Mouse (Mus musculus): ENCODE results near the gene Plppr3. TPM values are rescaled to one million over a fixed set of nuclear protein-coding genes. Genes with fewer than 3 reads are reported as not detected.

Plppr3 gene
- polyA plus RNA-seq, 1 experiment from 2014 or later: 417 TPM

DNA sequence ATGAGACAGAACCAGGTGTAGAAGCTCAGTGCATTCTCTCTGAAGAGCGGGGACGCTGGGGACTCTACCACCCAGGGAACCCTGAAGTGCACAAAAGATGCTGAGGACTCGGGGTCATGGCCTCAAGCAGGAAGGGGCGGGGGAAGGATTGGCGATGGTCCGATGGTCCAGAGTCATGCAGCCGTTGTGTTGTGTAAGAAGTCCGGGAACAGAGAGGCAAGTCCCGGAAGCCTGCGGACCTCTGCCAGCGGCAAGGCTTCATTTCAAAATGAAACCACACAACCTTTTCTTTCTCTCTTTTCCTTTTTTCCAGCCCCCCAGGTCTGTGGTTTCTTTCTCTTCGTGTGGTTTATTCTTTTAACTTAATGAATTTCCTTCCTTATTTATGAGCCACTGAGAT is 3.3 kb upstream of the Plppr3 start:
- Histone ChIP-seq H3K9me3 (no peaks in the 10 kb centered on the region), H3K27me3 (peaks cover 16% of the 10 kb centered on the region), H3K9ac (no peak overlapping the region), H3K4me1 (replicated peaks) (peaks cover 21% of the 10 kb centered on the region), H3K36me3 (no peaks in the 10 kb centered on the region), H3K4me3 (no peak overlapping the region), H3K27ac (replicated peaks) (no peak overlapping the region), H3K4me2 (no peak overlapping the region)
- ATAC-seq (ENCODE audit: low FRiP score, low read depth): no peak
- 31% methylated on average over 12 of the region's 12 CpGs for WGBS

DNA sequence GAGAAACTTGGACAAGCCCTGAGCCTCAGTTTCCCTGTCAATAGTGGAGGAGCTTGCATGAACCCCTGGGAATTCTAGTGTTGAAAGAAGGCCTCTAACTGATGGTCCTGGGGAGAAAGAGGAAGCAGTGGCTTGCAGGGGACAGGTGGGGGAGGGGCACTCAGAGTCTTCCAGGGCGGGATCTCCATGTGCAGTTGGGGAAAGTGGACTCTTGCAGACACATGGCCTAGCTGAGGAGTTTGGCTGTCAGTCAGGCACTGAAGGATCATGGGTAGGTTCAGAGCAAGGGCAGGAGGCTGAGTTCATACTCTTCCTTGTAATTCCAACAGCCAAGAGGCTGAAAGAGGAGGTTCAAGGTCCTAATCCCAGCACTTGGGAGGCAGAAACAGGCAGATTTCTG is 2.7 kb upstream of the Plppr3 start:
- H3K27ac ChIP-seq (replicated peaks): no peak overlapping the region
- ATAC-seq (ENCODE audit: low FRiP score, low read depth): no peak
- peaks cover 21% of the 10 kb centered on the region for H3K4me1 ChIP-seq (replicated peaks)
- no peak overlapping the region for H3K9ac ChIP-seq
- no peaks in the 10 kb centered on the region for H3K9me3 ChIP-seq
- peaks cover 10% of the 10 kb centered on the region for H3K27me3 ChIP-seq
- H3K4me2 ChIP-seq: no peak overlapping the region
- H3K36me3 ChIP-seq: no peaks in the 10 kb centered on the region
- 71% methylated on average over 1 of the region's 1 CpGs for WGBS
- no peak overlapping the region for H3K4me3 ChIP-seq

DNA sequence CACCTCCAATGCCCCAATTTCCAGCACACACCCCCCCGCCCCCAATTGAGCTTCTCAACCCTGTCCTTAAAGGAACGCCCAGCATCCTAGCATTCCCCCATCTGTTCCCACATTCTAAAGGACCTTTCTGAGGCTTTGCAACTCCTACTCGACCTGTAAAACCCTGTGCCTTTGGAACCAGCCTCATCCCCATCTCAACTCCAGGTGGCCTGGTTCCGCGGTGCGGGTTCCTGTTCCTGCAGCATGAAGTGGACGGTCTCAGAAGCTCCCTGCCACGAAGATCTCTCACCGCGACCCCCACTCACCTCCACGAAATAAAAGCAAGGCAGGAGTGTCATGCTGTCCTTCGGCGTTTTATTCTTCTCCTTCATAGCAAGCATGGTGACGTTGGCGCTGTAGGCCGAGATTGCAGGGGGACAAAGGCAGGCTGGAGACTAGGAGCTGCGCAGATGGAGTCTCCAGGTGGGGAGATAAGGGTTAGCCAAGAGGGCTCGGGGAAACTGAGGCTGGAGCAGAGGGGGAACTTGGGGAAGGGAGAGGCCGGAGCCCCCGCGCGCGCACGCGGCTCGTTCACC is 632 bp downstream of the Plppr3 start:
- Histone ChIP-seq H3K9ac (peak overlapping the region; percentile 91), H3K4me3 (peak overlapping the region; percentile 67), H3K27ac (replicated peaks) (peak overlapping the region; percentile 96), H3K27me3 (no peaks in the 10 kb centered on the region), H3K9me3 (no peaks in the 10 kb centered on the region), H3K4me2 (peak overlapping the region; percentile 74), H3K36me3 (0 out of 2 replicates have a peak, but pooled peaks cover 4% of the 10 kb centered on the region), H3K4me1 (replicated peaks) (peaks cover 42% of the 10 kb centered on the region)
- ATAC-seq (ENCODE audit: low FRiP score, low read depth): peak; percentile 0; the same call in 1 of the 2 replicates
- WGBS: 2% methylated on average over 26 of the region's 26 CpGs

DNA sequence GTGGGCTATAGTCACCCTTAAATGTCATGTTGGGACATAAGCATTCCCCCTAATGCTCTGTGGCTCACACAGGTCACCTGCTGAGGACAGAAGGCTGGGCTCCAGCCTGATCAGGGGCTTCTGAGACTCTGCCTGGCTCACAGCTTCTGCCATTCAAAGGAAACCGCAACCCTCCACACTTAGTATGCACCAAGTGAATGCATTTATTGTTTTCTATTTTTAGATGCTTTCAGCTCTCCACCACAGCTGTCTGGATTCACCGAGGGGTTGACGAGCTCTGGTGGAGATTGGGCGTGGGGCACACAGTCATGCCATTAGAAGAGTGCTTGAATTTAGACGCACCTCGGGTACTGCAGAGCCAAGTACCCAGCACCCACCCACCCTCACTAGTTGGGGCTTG is 1.1 kb downstream of the Plppr3 start:
- Histone ChIP-seq H3K27ac (replicated peaks) (peak overlapping the region; percentile 96), H3K27me3 (no peaks in the 10 kb centered on the region), H3K4me3 (peak overlapping the region; percentile 67), H3K9me3 (no peaks in the 10 kb centered on the region), H3K4me2 (peak overlapping the region; percentile 74), H3K9ac (peak overlapping the region; percentile 91), H3K36me3 (peaks cover 6% of the 10 kb centered on the region; the same call in 1 of the 2 replicates), H3K4me1 (replicated peaks) (peaks cover 42% of the 10 kb centered on the region)
- WGBS: 3% methylated on average over 6 of the region's 6 CpGs
- ATAC-seq (ENCODE audit: low FRiP score, low read depth): peak; percentile 12; the same call in 1 of the 2 replicates

DNA sequence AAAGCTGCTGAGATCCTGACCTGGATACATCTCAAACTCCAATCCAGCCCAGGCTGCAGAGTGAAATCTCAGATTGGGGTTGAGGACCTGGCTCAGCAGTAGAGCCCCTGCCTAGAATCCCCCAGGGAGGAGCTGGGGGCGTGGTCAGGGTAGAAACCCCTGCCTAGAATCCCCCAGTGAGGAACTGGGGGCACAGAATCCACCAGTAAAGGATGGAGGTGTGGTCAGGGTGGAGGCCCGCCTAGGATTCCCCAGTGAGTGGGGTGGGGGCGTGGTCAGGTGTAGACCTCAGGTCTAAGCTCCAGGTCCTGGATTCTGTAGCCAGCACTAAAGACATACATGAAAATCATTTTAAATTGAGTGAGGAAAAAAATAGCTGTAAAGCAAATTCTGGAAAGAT is 1.6 kb downstream of the Plppr3 start:
- H3K27ac ChIP-seq (replicated peaks): peak overlapping the region; percentile 96
- H3K4me1 ChIP-seq (replicated peaks): peaks cover 42% of the 10 kb centered on the region
- H3K36me3 ChIP-seq: peaks cover 7% of the 10 kb centered on the region; the same call in 1 of the 2 replicates
- peak overlapping the region; percentile 74 for H3K4me2 ChIP-seq
- no peaks in the 10 kb centered on the region for H3K9me3 ChIP-seq
- peak overlapping the region; percentile 67 for H3K4me3 ChIP-seq
- ATAC-seq (ENCODE audit: low FRiP score, low read depth): no peak
- peak overlapping the region; percentile 91 for H3K9ac ChIP-seq
- WGBS: 42% methylated on average over 3 of the region's 3 CpGs
- H3K27me3 ChIP-seq: no peaks in the 10 kb centered on the region

DNA sequence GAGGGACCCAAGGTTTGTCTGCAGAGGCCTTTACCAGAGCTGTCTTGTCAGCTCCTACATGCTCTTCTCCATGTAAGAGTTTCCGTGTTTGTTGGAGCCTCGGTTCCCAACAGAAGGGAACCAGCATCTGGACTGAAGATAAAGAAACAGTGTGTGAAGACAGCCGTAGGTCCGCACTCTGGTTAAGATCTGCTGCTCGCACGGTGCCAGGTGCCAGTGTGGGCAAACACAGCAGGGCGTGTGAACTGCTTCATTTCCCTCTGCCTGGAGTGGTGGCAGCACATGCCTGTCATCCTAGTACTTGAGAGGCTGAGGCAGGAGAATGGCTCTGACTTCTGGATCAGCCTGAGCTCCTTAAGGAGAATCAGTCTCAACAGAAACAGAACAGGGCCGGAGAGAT is 2.6 kb downstream of the Plppr3 start:
- peaks cover 48% of the 10 kb centered on the region for H3K4me1 ChIP-seq (replicated peaks)
- H3K27me3 ChIP-seq: no peaks in the 10 kb centered on the region
- no peak overlapping the region for H3K27ac ChIP-seq (replicated peaks)
- H3K4me2 ChIP-seq: peak overlapping the region; percentile 74
- no peak overlapping the region for H3K9ac ChIP-seq
- ATAC-seq (ENCODE audit: low FRiP score, low read depth): no peak
- H3K36me3 ChIP-seq: peaks cover 11% of the 10 kb centered on the region; the same call in 1 of the 2 replicates
- H3K4me3 ChIP-seq: peak overlapping the region; percentile 67
- no peaks in the 10 kb centered on the region for H3K9me3 ChIP-seq
- WGBS: 88% methylated on average over 8 of the region's 8 CpGs

DNA sequence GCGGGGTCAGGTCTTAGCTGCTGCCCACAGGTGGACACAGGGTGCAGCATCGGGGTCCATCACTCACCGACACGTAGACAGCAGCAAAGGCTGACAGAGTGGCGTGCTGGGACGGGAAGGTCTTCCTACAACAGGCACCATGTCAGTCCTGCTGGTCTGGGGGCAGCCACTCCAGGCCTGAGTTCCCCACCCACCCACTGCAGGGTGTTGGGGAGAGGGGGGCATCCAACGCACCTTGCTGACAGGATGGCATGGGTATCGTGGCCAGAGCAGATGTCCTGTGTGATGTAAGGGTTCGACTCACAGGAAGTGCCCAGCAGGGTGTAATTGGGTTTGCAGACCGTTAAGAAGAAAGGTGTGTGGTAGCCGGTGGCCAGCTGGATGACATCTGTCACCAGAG is 7.8 kb downstream of the Plppr3 start:
- Histone ChIP-seq H3K27me3 (no peaks in the 10 kb centered on the region), H3K9me3 (no peaks in the 10 kb centered on the region), H3K4me3 (no peak overlapping the region), H3K4me1 (replicated peaks) (peaks cover 42% of the 10 kb centered on the region), H3K36me3 (peaks cover 55% of the 10 kb centered on the region), H3K27ac (replicated peaks) (no peak overlapping the region), H3K9ac (no peak overlapping the region), H3K4me2 (no peak overlapping the region)
- ATAC-seq (ENCODE audit: low FRiP score, low read depth): no peak
- WGBS: 72% methylated on average over 11 of the region's 11 CpGs

DNA sequence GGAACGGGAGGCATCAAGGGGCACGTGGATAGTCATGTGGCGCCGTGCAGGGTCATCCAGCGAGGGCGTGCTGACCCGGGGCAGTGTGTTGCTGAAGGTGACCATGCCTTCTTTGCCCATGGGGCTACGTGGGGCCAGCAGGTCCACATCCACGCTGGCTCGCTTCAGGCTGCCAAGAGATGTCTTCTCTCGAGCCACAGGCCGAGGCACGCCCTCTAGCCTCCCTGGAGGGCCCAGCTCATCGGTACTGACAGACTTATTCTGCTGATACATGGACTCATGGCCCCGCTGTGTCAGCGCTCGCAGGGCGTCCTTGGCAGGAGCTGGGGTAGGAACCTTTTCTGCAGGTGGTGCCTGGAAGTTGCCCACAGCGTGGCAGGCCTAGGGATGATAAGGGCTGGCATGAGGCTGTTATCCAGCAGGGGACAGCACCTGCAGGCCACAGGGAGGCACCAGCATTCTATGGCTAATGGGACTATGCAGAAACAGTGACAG is 8.6 kb downstream of the Plppr3 start:
- ATAC-seq (ENCODE audit: low FRiP score, low read depth): no peak

DNA sequence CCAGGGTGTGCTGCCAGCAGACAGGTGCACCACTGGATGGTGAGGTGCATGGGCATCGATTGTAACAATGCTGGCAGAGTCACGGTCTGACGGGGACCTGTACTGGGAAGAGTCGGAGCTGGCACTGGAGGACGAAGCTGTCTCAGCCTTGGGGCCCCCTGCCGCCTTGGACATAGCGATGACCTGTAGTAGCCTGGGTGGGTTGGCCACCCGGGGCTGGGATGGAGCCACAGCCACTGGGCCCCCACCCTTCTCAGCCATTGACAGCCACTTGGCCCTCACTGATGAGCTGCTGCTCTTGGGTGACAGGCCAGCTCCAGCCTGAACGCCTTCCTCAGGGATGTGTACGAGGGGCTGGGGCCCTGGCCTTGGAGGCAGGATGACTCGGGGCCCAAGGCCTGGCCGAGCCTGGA is 9.2 kb downstream of the Plppr3 start:
- no peak overlapping the region for H3K9ac ChIP-seq
- 57% methylated on average over 12 of the region's 12 CpGs for WGBS

More for the DNA sequence above, 8.6 kb downstream of the Plppr3 start:
- Histone ChIP-seq H3K4me2 (no peak overlapping the region), H3K9me3 (no peaks in the 10 kb centered on the region), H3K27ac (replicated peaks) (peak overlapping the region; percentile 41; the same call in 1 of the 2 replicates), H3K4me1 (replicated peaks) (peaks cover 38% of the 10 kb centered on the region), H3K27me3 (no peaks in the 10 kb centered on the region), H3K36me3 (peaks cover 58% of the 10 kb centered on the region), H3K4me3 (no peak overlapping the region), H3K9ac (no peak overlapping the region)
- WGBS: 69% methylated on average over 19 of the region's 19 CpGs

DNA sequence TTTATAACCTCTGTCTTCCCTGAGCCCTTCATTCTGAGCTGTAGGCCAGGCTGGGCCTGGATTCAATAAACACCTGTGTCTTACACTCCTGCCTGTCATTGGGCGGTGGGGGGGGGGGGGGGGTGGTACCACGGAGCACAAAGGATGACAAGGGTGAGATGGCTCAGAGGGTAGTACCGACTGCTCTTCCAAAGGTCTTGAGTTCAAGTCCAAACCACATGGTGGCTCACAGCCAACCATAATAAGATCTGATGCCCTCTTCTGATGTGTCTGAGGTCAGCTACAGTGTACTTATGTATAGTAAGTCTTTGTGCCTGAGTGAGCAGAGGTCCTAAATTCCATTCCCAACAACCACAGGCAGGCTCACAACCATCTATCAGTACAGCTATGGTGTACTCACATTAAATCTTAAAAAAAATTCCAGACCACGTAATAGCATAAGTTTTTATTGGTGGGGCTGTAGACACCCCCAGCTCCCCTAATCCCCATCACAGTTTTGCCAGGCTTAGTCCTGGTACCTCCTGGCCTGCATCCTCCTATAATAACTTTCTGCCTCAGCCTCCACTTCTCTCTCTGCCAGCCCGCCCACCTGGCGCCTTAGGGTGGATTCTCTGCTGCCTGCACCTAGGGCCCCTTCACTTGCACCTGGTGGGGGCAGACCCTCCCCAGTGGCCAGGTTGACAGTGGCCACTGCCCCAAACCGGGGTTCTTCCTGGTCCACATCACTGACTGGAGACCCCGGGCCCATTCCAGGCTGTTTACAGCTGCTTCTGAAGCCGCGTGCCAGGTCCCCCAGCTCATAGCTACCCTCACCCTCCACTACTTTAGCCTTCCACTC is 9.9 kb downstream of the Plppr3 start:
- no peaks in the 10 kb centered on the region for H3K27me3 ChIP-seq
- H3K9ac ChIP-seq: no peak overlapping the region
- peaks cover 33% of the 10 kb centered on the region for H3K4me1 ChIP-seq (replicated peaks)
- no peak for ATAC-seq (ENCODE audit: low FRiP score, low read depth)
- no peaks in the 10 kb centered on the region for H3K9me3 ChIP-seq
- H3K36me3 ChIP-seq: peaks cover 71% of the 10 kb centered on the region
- H3K27ac ChIP-seq (replicated peaks): peak overlapping the region; percentile 41
- no peak overlapping the region for H3K4me3 ChIP-seq
- whole genome bisulfite sequencing: 55% methylated on average over 10 of the region's 10 CpGs
- no peak overlapping the region for H3K4me2 ChIP-seq

More for the DNA sequence above, 9.2 kb downstream of the Plppr3 start:
- H3K9me3 ChIP-seq: no peaks in the 10 kb centered on the region
- H3K4me2 ChIP-seq: no peak overlapping the region
- H3K4me1 ChIP-seq (replicated peaks): peaks cover 34% of the 10 kb centered on the region
- peak overlapping the region; percentile 41 for H3K27ac ChIP-seq (replicated peaks)
- H3K27me3 ChIP-seq: no peaks in the 10 kb centered on the region
- peaks cover 65% of the 10 kb centered on the region for H3K36me3 ChIP-seq
- no peak for ATAC-seq (ENCODE audit: low FRiP score, low read depth)
- no peak overlapping the region for H3K4me3 ChIP-seq

DNA sequence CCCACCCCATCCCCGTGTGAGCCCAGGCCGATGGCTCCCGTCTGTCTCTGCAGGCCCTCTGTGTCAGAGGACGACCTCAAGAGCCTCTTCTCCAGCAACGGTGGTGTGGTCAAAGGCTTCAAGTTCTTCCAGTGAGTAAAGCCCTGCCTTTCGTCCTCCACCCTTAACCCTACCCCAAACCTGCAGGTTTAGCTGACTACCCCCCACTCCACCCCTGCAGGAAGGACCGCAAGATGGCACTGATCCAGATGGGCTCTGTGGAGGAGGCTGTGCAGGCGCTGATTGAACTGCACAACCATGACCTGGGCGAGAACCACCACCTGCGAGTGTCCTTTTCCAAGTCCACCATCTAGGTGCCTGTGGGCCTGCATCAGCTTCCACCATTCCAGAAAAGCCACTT is 11.5 kb downstream of the Plppr3 start:
- Histone ChIP-seq H3K4me3 (no peak overlapping the region), H3K4me2 (no peak overlapping the region), H3K36me3 (peaks cover 75% of the 10 kb centered on the region), H3K27ac (replicated peaks) (no peak overlapping the region), H3K4me1 (replicated peaks) (peaks cover 40% of the 10 kb centered on the region), H3K9ac (no peak overlapping the region), H3K27me3 (no peaks in the 10 kb centered on the region), H3K9me3 (no peaks in the 10 kb centered on the region)
- ATAC-seq (ENCODE audit: low FRiP score, low read depth): no peak
- WGBS: 73% methylated on average over 10 of the region's 10 CpGs
